Mouse (Mus musculus) CH12.LX (cell line): ENCODE results near the gene Wdr34.

ENCODE experiments used
- CTCF ChIP-seq, 2 experiments: IDR thresholded peaks in 1 of 2; conservative IDR thresholded peaks in 1 of 2; 2 replicates each; pipeline ENCODE4 v1.5.1; 2011 to 2012; ENCODE audit warnings: low read depth in 2 of 2, low read length in 2 of 2, improper control_type of control experiment in 1 of 2, inconsistent platforms in 1 of 2, mild to moderate bottlenecking in 1 of 2, moderate library complexity in 1 of 2
- EP300 ChIP-seq: IDR thresholded peaks from 2 replicates; pipeline ENCODE4 v1.6.1; 2011; ENCODE audit warnings: low read length, improper control_type of control experiment
- MYC ChIP-seq: IDR thresholded peaks from 2 replicates; pipeline ENCODE4 v1.6.1; 2011; ENCODE audit warnings: low read depth, mild to moderate bottlenecking, improper control_type of control experiment, low read length
- POLR2A ChIP-seq: IDR thresholded peaks from 2 replicates; pipeline ENCODE4 v1.6.1; 2011; ENCODE audit warnings: low read depth, mild to moderate bottlenecking, improper control_type of control experiment, low read length
- UBTF ChIP-seq: IDR thresholded peaks from 2 replicates; pipeline ENCODE4 v1.6.1; 2012; ENCODE audit warnings: low read depth, mild to moderate bottlenecking, inconsistent platforms, low read length, improper control_type of control experiment, moderate library complexity

DNA sequence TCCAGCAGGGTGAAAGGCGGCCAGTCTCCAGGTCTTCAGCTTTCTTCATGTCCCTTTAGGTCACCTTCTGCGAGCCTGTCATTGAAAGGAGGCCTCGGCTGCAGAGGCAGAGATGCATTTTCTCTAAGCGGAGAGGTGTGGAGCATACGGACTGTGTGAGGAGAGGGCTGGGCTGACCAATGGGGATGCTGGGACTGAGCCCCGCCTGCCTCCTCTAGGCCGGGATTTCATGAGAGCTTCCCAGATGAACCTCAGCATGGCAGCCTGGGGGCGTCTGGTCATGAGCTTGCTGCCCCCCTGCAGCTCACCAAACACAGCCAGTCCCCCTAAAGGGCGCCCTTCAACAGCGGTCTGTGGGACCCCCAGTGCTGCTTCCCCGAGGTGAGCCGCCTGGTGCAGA lies 36.0 kb upstream of the Wdr34 start:
- TF ChIP-seq CTCF (conservative IDR thresholded peaks at IDR 0.05 in 1 of 2, IDR thresholded peaks at IDR 0.05 in 1 of 2; ENCODE audit: low read depth in 2 of 2, low read length in 2 of 2) (no peak), POLR2A (no peak), EP300 (no peak), UBTF (no peak), MYC (no peak)
